Mouse (Mus musculus) embryonic facial prominence, embryonic 11.5 days (tissue): Measurements from ENCODE around the gene Olfr670. TPM values are rescaled to one million over a fixed set of nuclear protein-coding genes. Genes with fewer than 3 reads are reported as not detected.

ENCODE experiments used
- polyA plus RNA-seq: library from polyadenylated mRNA; unstranded; fragments of >200 nt; fragmentation: Nextera tagmentation; extraction: Ambion mirVana; gene quantifications from 2 replicates; pipeline ENCODE4 v1.2.1, GENCODE M21; 2014

Olfr670 gene
- polyA plus RNA-seq, 1 experiment from 2014 or later = not detected

Other genes starting within 250 kb of the Olfr670 start
- gene Usp17le, start 185.2 kb downstream of the Olfr670 start, polyA plus RNA-seq = not detected in 2 replicates
- gene Usp17lb, start 120.0 kb downstream of the Olfr670 start, polyA plus RNA-seq = not detected in 2 replicates
- not detected in 2 replicates for gene Usp17la, start 105.6 kb downstream of the Olfr670 start, polyA plus RNA-seq
- not detected in 2 replicates for gene Olfr665, start 84.6 kb downstream of the Olfr670 start, polyA plus RNA-seq
- gene Olfr666, start 66.7 kb downstream of the Olfr670 start, polyA plus RNA-seq = not detected in 2 replicates
- gene Olfr667, start 41.1 kb downstream of the Olfr670 start, polyA plus RNA-seq = not detected in 2 replicates
- not detected in 2 replicates for gene Olfr668, start 34.6 kb downstream of the Olfr670 start, polyA plus RNA-seq
- gene Olfr669, start 28.4 kb downstream of the Olfr670 start, polyA plus RNA-seq = not detected in 2 replicates
- not detected in 2 replicates for gene Olfr671, start 16.5 kb upstream of the Olfr670 start, polyA plus RNA-seq
- not detected in 2 replicates for gene Olfr672, start 39.4 kb upstream of the Olfr670 start, polyA plus RNA-seq
- gene Olfr675, start 65.8 kb upstream of the Olfr670 start, polyA plus RNA-seq = not detected in 2 replicates
- not detected in 2 replicates for gene Olfr676, start 70.1 kb upstream of the Olfr670 start, polyA plus RNA-seq
- not detected in 2 replicates for gene Olfr677, start 88.8 kb upstream of the Olfr670 start, polyA plus RNA-seq
- gene Olfr678, start 101.9 kb upstream of the Olfr670 start, polyA plus RNA-seq = not detected in 2 replicates
- gene Olfr679, start 118.6 kb upstream of the Olfr670 start, polyA plus RNA-seq = not detected in 2 replicates
- gene Olfr680-ps1, start 130.2 kb upstream of the Olfr670 start, polyA plus RNA-seq = not detected in 2 replicates
- not detected in 2 replicates for gene Olfr681, start 154.2 kb upstream of the Olfr670 start, polyA plus RNA-seq
- gene Olfr683, start 184.4 kb upstream of the Olfr670 start, polyA plus RNA-seq = not detected in 2 replicates
- not detected in 2 replicates for gene Olfr684, start 201.0 kb upstream of the Olfr670 start, polyA plus RNA-seq
- not detected in 2 replicates for gene Olfr685, start 223.4 kb upstream of the Olfr670 start, polyA plus RNA-seq
- gene Olfr686, start 244.9 kb upstream of the Olfr670 start, polyA plus RNA-seq = not detected in 2 replicates